Mouse (Mus musculus): Measurements from ENCODE around the gene Sel1l.

The Sel1l gene

DNA sequence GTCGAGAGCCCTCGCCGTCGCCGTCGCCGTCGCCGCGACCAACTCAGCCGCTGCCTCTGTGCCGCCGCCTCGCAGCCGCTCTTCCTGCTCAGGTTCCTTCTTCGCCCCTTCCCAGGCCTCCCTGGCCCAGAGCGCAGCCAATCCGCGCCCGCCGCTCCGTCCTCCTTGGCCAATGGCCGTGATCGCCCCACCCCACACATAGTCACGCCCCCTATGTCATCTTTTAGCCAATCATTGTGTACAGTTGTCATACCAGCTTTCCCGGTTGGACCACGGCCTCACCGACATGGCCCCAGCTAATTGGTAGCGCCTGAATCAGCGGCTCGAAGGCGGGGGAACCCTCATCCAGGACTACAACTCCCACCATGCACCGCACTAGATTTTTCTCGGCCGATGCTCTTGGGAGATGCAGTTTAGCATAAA lies at the start of gene Sel1l:
TSS of gene Sel1l (minus strand) at position 113 of the 423 bp plus-strand sequence.
- peak; percentile 99 for DNase-seq (ENCODE audit: low spot score)

GRCm38 (mm10) chr12:91892622-91893560 lies 43.9 kb upstream of the Sel1l start:
- no peak for DNase-seq (ENCODE audit: low spot score)

DNA sequence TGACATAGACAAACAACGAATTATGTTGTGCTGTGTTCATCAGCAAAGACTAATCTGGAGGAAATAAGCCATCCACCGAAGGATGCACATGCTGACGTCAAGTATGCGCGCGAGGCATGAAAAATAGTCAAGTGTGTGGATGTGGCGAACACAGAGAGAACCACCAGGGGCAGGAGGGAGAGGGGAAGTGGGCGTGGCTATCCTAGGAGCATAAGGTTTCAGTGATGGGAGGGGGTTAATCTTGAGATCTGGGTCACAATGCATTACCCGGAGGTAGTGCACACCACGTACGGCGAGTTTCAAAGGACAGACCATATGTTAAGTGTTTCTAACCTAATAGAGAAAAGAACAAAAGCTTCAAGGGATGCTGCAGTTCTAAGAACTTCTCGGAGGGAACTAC lies 31.5 kb upstream of the Sel1l start:
- no peak for DNase-seq (ENCODE audit: low spot score)

GRCm38 (mm10) chr12:91878912-91879250 lies 29.9 kb upstream of the Sel1l start:
- DNase-seq (ENCODE audit: low spot score), result peak; percentile 54

DNA sequence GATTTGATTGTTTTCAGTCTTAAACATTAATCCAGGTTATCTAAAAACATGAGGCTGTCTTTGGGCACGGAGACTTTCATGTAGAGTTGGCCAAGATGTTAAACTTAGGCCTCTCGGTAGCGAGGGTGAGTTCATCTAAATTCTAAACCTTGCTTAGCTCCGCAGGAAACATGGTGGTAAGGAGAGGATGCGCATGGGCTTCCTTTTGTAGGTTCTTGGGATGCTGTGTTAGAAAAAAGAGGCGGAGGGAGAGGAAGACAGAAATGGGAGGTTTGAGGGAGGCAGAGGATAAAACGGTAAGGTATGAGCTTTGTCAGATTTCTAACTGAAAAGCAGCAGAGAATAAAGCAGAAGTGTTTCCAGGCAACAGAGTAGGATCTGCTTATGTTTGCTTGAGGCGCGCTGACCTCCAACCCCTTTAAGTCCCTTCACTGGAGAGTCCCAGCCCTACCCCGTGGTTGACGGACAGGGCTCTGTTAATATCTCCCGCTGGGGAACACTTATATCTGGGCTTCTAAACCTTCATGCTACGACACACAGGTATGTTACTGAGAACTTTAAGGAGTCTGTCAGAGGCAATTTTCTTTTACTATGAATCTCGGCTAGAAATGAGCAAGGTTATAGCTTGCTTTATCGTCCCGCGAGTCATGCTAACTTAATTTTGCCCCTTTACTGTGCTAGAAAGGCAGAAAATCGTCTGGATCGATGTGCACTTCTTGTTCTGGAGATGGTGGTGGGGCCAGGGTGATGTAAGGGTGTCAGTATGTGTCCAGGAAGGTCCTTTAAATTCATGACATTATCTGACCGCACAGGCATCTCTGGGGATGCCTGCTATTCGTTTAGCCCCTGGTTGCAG lies 29.3 kb upstream of the Sel1l start:
- no peak for DNase-seq (ENCODE audit: low spot score)

GRCm38 (mm10) chr12:91877646-91878045 lies 28.7 kb upstream of the Sel1l start:
- peak; percentile 19 for DNase-seq (ENCODE audit: low spot score)

- DNase-seq (ENCODE audit: low spot score), result no peak
Measured at GRCm38 (mm10) chr12:91870671-91871070, 21.7 kb upstream of the Sel1l start.

DNA sequence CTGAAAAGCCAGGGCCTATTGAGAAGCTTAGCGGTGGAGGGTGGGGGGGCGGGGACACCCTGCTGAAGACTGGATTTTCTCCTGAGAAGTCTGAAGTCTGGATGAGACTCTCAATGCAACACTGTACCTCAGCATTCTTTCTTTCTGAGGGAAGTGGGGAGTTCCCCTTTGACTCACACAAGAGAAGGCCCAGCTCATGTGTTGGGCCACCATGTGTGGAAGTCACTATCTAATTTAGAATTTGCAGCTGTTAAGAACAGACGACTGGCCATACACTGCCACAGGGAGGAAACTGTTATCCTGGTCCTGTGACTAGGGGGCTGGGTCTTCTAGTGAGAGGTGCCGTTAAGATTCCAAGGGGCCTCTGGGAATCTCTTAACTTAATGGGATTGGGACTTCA lies 20.4 kb upstream of the Sel1l start:
- DNase-seq (ENCODE audit: low spot score), result no peak

- DNase-seq (ENCODE audit: low spot score), result no peak
Measured at GRCm38 (mm10) chr12:91854330-91854729, 5.4 kb upstream of the Sel1l start.

DNA sequence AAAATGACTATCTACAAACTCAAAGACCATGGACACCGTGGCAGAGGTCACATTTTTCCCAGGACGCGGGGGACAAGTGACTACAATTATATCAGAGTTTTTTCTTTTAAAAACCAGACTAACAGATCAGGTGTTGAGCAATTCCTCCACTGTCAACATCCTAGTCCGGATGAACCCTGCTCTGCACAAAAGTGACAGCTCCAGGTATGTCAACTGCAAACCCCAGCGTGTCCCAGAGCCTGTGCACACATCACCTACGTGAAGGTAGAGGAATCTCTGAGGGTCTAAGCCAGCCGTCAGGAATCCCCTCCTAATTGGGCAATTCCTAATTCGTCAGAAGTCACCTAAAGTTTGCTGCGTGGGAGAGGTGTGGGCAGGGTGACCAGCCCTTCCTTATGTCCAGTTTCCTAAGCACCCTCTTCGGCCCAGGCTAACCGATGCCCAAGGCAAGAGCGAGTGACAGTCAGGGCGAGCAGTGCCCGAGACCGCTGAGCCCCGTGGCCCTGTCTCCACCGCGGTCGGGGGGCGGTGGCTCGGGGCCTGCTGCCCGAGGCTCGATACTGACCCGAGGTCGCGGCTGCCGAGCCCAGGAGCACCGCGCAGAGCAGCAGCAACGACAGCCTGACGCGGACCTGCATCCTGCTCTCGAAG lies 438 bp downstream of the Sel1l start:
- no peak for DNase-seq (ENCODE audit: low spot score)

GRCm38 (mm10) chr12:91846038-91846437 lies 2.9 kb downstream of the Sel1l start:
- no peak for DNase-seq (ENCODE audit: low spot score)

- DNase-seq (ENCODE audit: low spot score), result no peak
Measured at GRCm38 (mm10) chr12:91845393-91845792, 3.6 kb downstream of the Sel1l start.

DNA sequence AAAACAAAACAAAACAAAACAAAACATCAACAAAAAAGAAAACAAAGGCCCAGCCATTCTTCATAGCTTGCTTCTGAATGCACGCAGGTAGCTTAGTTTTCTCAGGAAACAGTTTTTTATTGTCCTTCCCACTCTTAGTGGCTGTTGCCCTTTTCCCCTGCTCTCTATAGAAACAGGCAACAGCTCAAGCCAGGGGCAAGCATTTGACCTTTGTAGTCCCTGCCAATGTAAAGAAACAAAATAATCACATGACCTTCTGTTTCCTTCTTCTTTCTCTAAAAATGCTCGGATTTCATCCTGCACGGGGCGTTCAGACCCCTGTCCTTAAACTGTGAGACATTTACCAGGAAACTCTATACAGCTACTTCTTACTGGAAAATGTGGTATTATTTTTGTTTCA lies 4.4 kb downstream of the Sel1l start:
- no peak for DNase-seq (ENCODE audit: low spot score)

GRCm38 (mm10) chr12:91843888-91844287 lies 5.1 kb downstream of the Sel1l start:
- DNase-seq (ENCODE audit: low spot score), result no peak

GRCm38 (mm10) chr12:91841714-91842113 lies 7.2 kb downstream of the Sel1l start:
- DNase-seq (ENCODE audit: low spot score), result no peak

GRCm38 (mm10) chr12:91838261-91838660 lies 10.7 kb downstream of the Sel1l start:
- no peak for DNase-seq (ENCODE audit: low spot score)

GRCm38 (mm10) chr12:91837401-91838065 lies 11.4 kb downstream of the Sel1l start:
- DNase-seq (ENCODE audit: low spot score), result no peak

- no peak for DNase-seq (ENCODE audit: low spot score)
Measured at GRCm38 (mm10) chr12:91833939-91834333, 15.0 kb downstream of the Sel1l start.

- DNase-seq (ENCODE audit: low spot score), result no peak
Measured at GRCm38 (mm10) chr12:91833237-91833938, 15.6 kb downstream of the Sel1l start.

DNA sequence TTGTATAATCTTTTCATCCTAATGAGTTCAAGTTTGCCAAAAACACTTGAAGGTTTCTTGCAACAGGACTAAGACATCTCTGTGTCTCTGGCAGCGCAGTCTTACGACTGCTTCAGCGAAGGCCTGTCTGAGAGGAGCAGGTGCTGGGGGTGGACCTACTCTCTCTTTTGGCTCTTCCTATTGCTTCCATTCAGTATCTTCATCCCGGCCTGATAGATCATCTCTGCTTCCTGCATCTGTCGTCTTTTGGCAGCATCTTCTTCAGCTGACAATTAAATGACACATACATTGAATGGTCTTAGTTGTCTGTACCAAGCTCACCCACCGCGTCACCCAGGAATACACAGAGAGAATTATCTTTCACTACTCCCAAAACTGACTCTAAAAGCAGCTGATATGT lies 17.5 kb downstream of the Sel1l start:
- no peak for DNase-seq (ENCODE audit: low spot score)

DNA sequence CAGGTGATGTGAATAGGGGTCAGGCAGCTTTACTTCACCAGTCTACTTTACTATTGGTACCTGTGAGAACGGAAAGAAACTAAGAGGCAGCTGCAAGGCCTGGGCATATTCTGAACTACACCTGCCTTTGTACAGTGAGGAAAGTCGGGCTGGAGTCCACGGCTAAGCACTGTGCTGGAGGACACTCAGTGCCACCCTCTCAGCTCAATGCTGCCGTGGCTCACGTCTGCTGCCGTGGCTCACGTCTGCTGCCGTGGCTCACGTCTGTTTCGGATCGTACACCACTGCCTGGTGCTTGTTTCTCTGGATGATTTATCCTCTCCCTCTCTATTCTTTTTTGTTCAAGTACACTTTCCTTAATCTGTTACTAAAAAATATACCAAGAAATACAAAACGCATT lies 28.5 kb downstream of the Sel1l start:
- DNase-seq (ENCODE audit: low spot score), result no peak
